Mouse (Mus musculus) ES-Bruce4 (cell line): Measurements from ENCODE around the gene 9830107B12Rik. TPM values are rescaled to one million over a fixed set of nuclear protein-coding genes. Genes with fewer than 3 reads are reported as not detected.
"Not testable (repeated sequence)": the region's sequence is repeated elsewhere in the genome, so short reads cannot be mapped to it uniquely, and the experiment has no call there.

ENCODE experiments used
- H3K27ac ChIP-seq: 2 replicates; pipeline ENCODE4 v1.5.1; 2012; ENCODE audit warnings: low read length, inconsistent platforms; ENCODE audit not compliant: insufficient read depth
- H3K27me3 ChIP-seq: 2 replicates; pipeline ENCODE4 v1.6.1; 2012; ENCODE audit warnings: mild to moderate bottlenecking, low read length, inconsistent platforms; ENCODE audit not compliant: control insufficient read depth, poor library complexity, insufficient read depth, severe bottlenecking
- H3K36me3 ChIP-seq: 2 replicates; pipeline ENCODE4 v1.6.1; 2012; ENCODE audit warnings: inconsistent platforms, mild to moderate bottlenecking, low read length, moderate library complexity; ENCODE audit not compliant: control insufficient read depth, poor library complexity, insufficient read depth, severe bottlenecking
- H3K4me1 ChIP-seq: one replicate; pipeline ENCODE4 v1.8.1; 2011; ENCODE audit warnings: low read length; ENCODE audit not compliant: control insufficient read depth, insufficient read depth
- H3K4me3 ChIP-seq: 2 replicates; pipeline ENCODE4 v1.5.1; 2011; ENCODE audit warnings: low read depth, mild to moderate bottlenecking, low read length
- H3K9ac ChIP-seq: 2 replicates; pipeline ENCODE4 v1.6.1; 2012; ENCODE audit warnings: low read depth, mild to moderate bottlenecking, inconsistent platforms; ENCODE audit not compliant: poor library complexity, severe bottlenecking
- H3K9me3 ChIP-seq: replicated peaks from 2 replicates; pipeline ENCODE4 v1.6.1; 2012; ENCODE audit warnings: mild to moderate bottlenecking, low read length, inconsistent platforms; ENCODE audit not compliant: control insufficient read depth, poor library complexity, insufficient read depth, severe bottlenecking
- CTCF ChIP-seq: IDR thresholded peaks from one replicate; pipeline ENCODE4 v1.8.1; 2011; ENCODE audit warnings: low read depth, low read length
- EP300 ChIP-seq: IDR thresholded peaks from 2 replicates; pipeline ENCODE4 v1.6.1; 2011; ENCODE audit warnings: low read depth, low read length; ENCODE audit not compliant: insufficient read depth
- POLR2A ChIP-seq: IDR thresholded peaks from one replicate; pipeline ENCODE4 v1.8.1; 2011; ENCODE audit warnings: low read length; ENCODE audit not compliant: insufficient read depth
- polyA plus RNA-seq: library from polyadenylated mRNA; stranded (reverse); fragments of >200 nt; gene quantifications from 2 replicates; pipeline ENCODE4 v1.2.4, GENCODE M21; 2011; ENCODE audit warnings: low read depth; ENCODE audit not compliant: missing spikeins, insufficient read depth, insufficient read length

9830107B12Rik gene
- not detected in 2 replicates for polyA plus RNA-seq

DNA sequence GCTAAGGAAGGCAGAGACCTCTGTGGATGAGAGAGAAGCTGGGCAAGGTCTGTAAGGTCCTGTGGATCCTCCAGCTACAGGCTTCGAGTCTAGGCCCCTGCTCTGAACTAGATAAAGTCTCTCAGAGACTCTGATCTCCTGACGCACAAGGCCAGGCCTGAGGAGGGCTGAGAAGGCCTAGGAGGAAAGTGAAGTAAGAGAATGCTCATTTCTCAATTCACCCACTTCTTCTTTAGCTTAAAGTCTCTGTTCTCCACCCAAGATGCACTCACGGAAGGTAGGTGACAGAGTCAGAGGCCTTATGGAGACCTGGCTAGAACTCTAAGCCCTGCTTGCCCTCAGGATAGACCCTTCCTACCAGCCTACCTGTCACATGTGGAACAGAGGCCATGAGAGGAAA, at the start of gene 9830107B12Rik:
Gene 9830107B12Rik, minus strand, starts transcription at position 149 of the 400 bp plus-strand sequence.
- TF ChIP-seq POLR2A, result no peak
- no peak for TF ChIP-seq CTCF
- TF ChIP-seq EP300, result no peak
- H3K27ac ChIP-seq, result no peak within 1 kb of the TSS
- no peaks in the 10 kb centered on the region for H3K4me1 ChIP-seq
- H3K9ac ChIP-seq, result no peak within 1 kb of the TSS
- no peak within 1 kb of the TSS for H3K4me3 ChIP-seq
- H3K9me3 ChIP-seq, result no peaks in the 10 kb centered on the region
- no peaks in the 10 kb centered on the region for H3K36me3 ChIP-seq
- H3K27me3 ChIP-seq, result peaks cover 2% of the 10 kb centered on the region; the same call in 1 of the 2 replicates

DNA sequence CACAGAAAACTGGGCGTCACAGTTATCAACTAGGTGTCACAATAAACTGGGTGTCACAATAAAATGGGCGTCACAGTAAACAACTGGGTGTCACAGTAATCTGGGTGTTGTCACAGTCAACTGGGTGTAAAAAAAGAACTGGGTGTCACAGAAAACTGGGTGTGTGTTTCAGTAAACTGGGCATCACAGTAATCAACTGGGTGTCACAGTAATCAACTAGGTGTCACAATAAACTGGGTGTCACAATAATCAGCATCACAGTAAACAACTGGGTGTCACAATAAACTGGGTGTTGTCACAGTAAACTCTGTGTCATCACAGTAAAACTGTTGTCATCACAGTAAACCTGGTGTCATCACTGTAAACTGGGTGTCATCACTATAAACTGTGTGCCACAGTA, 46.3 kb upstream of the 9830107B12Rik start:
- TF ChIP-seq CTCF (no peak), POLR2A (no peak), EP300 (no peak)
- no peaks in the 10 kb centered on the region for H3K9me3 ChIP-seq

DNA sequence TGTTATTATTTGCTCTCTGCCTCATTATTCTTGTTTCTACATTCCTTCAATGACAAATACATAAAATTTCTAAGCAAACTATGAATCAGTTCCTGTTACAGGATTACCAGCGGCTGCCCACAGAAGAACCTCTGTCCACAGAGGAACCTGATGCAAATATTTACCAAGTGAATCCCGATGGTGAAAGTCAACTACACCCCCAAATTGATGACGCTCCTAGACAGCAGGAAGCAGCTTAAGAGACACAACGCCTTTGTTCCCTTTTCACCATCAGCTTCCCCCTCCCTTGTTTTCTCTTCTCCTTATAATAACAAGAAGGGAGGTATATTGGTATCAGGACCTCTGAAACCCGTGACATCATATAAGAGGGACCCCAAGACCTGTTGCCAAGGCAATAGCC, 39.2 kb upstream of the 9830107B12Rik start:
- no peaks in the 10 kb centered on the region for H3K36me3 ChIP-seq
- no peak overlapping the region for H3K4me3 ChIP-seq
- no peak overlapping the region for H3K27ac ChIP-seq
- TF ChIP-seq EP300 (no peak), CTCF (no peak), POLR2A (no peak)
- no peaks in the 10 kb centered on the region; the same call in 1 of the 2 replicates for H3K9me3 ChIP-seq
- no peaks in the 10 kb centered on the region for H3K27me3 ChIP-seq
- no peak overlapping the region for H3K9ac ChIP-seq
- no peaks in the 10 kb centered on the region for H3K4me1 ChIP-seq

More for the DNA sequence above, 46.3 kb upstream of the 9830107B12Rik start:
- Histone ChIP-seq H3K4me3 (no peak overlapping the region), H3K27ac (no peak overlapping the region), H3K27me3 (no peaks in the 10 kb centered on the region), H3K4me1 (no peaks in the 10 kb centered on the region), H3K9ac (no peak overlapping the region), H3K36me3 (no peaks in the 10 kb centered on the region)

DNA sequence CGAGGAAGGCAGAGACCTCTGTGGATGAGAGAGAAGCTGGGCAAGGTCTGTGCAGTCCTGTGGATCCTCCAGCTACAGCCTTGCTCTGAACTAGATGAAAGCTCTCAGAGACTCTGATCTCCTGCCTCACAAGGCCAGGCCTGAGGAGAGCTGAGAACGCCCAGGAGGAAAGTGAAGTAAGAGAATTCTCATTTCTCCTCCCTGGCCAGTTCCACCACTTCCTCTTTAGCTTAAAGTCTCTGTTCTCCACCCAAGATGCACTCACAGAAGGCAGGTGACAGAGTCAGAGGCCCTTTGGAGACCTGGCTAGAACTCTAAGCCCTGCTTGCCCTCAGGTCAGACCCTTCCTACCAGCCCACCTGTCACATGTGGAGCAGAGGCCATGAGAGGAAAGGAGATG, 21.0 kb upstream of the 9830107B12Rik start, which contains the start of gene A530064D06Rik:
Gene A530064D06Rik, minus strand, starts transcription at position 173 of the 400 bp plus-strand sequence.
- H3K4me1 ChIP-seq, H3K4me3 ChIP-seq, H3K9me3 ChIP-seq, H3K27me3 ChIP-seq, H3K27ac ChIP-seq, H3K36me3 ChIP-seq, H3K9ac ChIP-seq: not testable (repeated sequence)

DNA sequence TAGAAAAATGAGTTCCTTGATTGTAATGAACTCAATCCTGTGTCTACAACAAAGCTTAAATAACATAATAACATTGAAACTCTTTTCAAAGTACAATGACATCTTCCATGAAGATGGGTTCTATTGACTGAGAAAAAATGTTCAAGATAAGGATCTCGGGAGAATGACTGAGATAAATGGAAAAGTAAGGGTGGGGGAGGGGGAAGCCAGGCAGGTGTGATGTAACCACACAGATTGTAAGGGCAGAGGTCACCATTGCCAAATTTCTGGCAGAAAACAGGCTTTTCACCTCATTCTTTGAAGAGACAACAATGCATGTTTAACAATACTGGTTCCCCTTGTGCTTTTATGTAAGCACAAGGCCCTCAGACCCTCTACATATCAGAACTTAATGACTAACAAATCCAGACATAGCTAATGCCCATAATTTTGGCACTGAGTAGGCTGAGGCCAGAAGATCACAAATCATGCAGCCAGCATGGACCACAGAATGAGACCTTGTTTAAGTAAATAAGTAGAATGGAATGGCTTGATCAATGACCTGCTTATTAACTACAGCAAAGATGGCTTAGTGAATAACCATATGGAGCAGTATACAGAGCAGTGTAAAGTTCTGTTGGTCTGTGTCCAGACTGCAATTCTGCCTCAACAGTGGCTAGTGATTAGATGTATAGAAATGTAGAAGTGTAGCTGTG, 11.5 kb upstream of the 9830107B12Rik start:
- H3K9me3 ChIP-seq, result no peaks in the 10 kb centered on the region
- no peak overlapping the region for H3K27ac ChIP-seq
- H3K9ac ChIP-seq, result no peak overlapping the region
- H3K4me1 ChIP-seq, result no peaks in the 10 kb centered on the region
- TF ChIP-seq POLR2A, result no peak
- TF ChIP-seq CTCF, result no peak
- TF ChIP-seq EP300, result no peak
- no peak overlapping the region for H3K4me3 ChIP-seq
- H3K36me3 ChIP-seq, result no peaks in the 10 kb centered on the region
- H3K27me3 ChIP-seq, result no peaks in the 10 kb centered on the region

DNA sequence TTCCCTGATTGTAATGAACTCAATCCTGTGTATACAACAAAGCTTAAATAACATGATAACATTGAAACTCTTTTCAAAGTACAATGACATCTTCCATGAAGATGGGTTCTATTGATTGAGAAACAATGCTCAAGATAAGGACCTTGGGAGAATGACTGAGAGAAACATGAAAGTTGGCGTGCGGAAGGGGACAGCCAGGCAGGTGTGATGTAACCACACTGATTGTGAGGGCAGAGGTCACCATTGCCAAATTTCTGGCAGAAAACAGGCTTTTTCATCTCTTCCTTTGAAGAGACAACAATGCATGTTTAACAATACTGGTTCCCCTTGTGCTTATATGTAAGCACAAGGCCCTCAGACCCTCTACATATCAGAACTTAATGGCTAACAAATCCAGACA, 13.3 kb downstream of the 9830107B12Rik start:
- Histone ChIP-seq H3K4me3 (no peak overlapping the region), H3K4me1 (no peaks in the 10 kb centered on the region), H3K27ac (no peak overlapping the region), H3K9ac (no peak overlapping the region), H3K9me3 (no peaks in the 10 kb centered on the region), H3K27me3 (no peaks in the 10 kb centered on the region), H3K36me3 (no peaks in the 10 kb centered on the region)
- TF ChIP-seq CTCF (no peak), POLR2A (no peak), EP300 (no peak)
